Mouse (Mus musculus): ENCODE measurements around the gene Nagpa. TPM values are rescaled to one million over a fixed set of nuclear protein-coding genes. Genes with fewer than 3 reads are reported as not detected.

The Nagpa gene
- polyA plus RNA-seq, 1 experiment from 2014 or later, result 16.2 TPM

GRCm38 (mm10) chr16:5184956-5185355 is 18.9 kb downstream of the Nagpa start:
- DNase-seq (ENCODE audit: low spot score), result no peak
- Histone ChIP-seq H3K27ac (replicated peaks) (no peak overlapping the region), H3K36me3 (replicated peaks) (no peaks in the 10 kb centered on the region), H3K4me1 (no peaks in the 10 kb centered on the region; the same call in 1 of the 2 replicates), H3K4me3 (no peak overlapping the region), H3K27me3 (replicated peaks; ENCODE audit: low read depth, poor library complexity, severe bottlenecking) (no peaks in the 10 kb centered on the region), H3K9me3 (no peaks in the 10 kb centered on the region)
- WGBS, result 82% methylated on average over 5 of the region's 5 CpGs

- DNase-seq (ENCODE audit: low spot score), result no peak
These were observed 19.7 kb downstream of the Nagpa start for GRCm38 (mm10) chr16:5184101-5184500.

GRCm38 (mm10) chr16:5183310-5183975 is 20.4 kb downstream of the Nagpa start:
- 87% methylated on average over 18 of the region's 18 CpGs for WGBS
- Histone ChIP-seq H3K4me3 (no peak overlapping the region), H3K4me1 (no peaks in the 10 kb centered on the region; the same call in 1 of the 2 replicates), H3K36me3 (replicated peaks) (no peaks in the 10 kb centered on the region), H3K9me3 (no peaks in the 10 kb centered on the region), H3K27me3 (replicated peaks; ENCODE audit: low read depth, poor library complexity, severe bottlenecking) (no peaks in the 10 kb centered on the region), H3K27ac (replicated peaks) (no peak overlapping the region)
- DNase-seq (ENCODE audit: low spot score), result no peak

More at GRCm38 (mm10) chr16:5184101-5184500, 19.7 kb downstream of the Nagpa start:
- Histone ChIP-seq H3K4me3 (no peak overlapping the region), H3K27ac (replicated peaks) (no peak overlapping the region), H3K4me1 (no peaks in the 10 kb centered on the region; the same call in 1 of the 2 replicates), H3K27me3 (replicated peaks; ENCODE audit: low read depth, poor library complexity, severe bottlenecking) (no peaks in the 10 kb centered on the region), H3K36me3 (replicated peaks) (no peaks in the 10 kb centered on the region), H3K9me3 (no peaks in the 10 kb centered on the region)
- WGBS, result 63% methylated on average over 8 of the region's 8 CpGs

GRCm38 (mm10) chr16:5172636-5173035 is 31.2 kb downstream of the Nagpa start:
- Histone ChIP-seq H3K4me3 (no peak overlapping the region), H3K36me3 (replicated peaks) (no peaks in the 10 kb centered on the region), H3K27me3 (replicated peaks; ENCODE audit: low read depth, poor library complexity, severe bottlenecking) (no peaks in the 10 kb centered on the region), H3K27ac (replicated peaks) (no peak overlapping the region), H3K4me1 (no peaks in the 10 kb centered on the region), H3K9me3 (no peaks in the 10 kb centered on the region)
- DNase-seq (ENCODE audit: low spot score), result no peak
- 95% methylated on average over 6 of the region's 6 CpGs for WGBS

GRCm38 (mm10) chr16:5168829-5169228 is 35.0 kb downstream of the Nagpa start:
- no peaks in the 10 kb centered on the region for H3K27me3 ChIP-seq (replicated peaks; ENCODE audit: low read depth, poor library complexity, severe bottlenecking)
- 74% methylated on average over 5 of the region's 5 CpGs for WGBS
- no peak overlapping the region for H3K27ac ChIP-seq (replicated peaks)
- no peaks in the 10 kb centered on the region for H3K4me1 ChIP-seq
- H3K36me3 ChIP-seq (replicated peaks), result no peaks in the 10 kb centered on the region
- H3K9me3 ChIP-seq, result no peaks in the 10 kb centered on the region
- H3K4me3 ChIP-seq, result no peak overlapping the region
- no peak for DNase-seq (ENCODE audit: low spot score)

GRCm38 (mm10) chr16:5168038-5168437 is 35.8 kb downstream of the Nagpa start:
- H3K36me3 ChIP-seq (replicated peaks), result no peaks in the 10 kb centered on the region
- no peak overlapping the region for H3K4me3 ChIP-seq
- no peaks in the 10 kb centered on the region for H3K9me3 ChIP-seq
- no peak overlapping the region for H3K27ac ChIP-seq (replicated peaks)
- no peaks in the 10 kb centered on the region for H3K27me3 ChIP-seq (replicated peaks; ENCODE audit: low read depth, poor library complexity, severe bottlenecking)
- 92% methylated on average over 2 of the region's 2 CpGs for WGBS
- no peaks in the 10 kb centered on the region for H3K4me1 ChIP-seq
- DNase-seq (ENCODE audit: low spot score), result no peak

- H3K9me3 ChIP-seq, result no peaks in the 10 kb centered on the region
- WGBS, result 87% methylated on average over 6 of the region's 6 CpGs
These were observed 39.5 kb downstream of the Nagpa start for GRCm38 (mm10) chr16:5164327-5164726.

GRCm38 (mm10) chr16:5159248-5159647 is 44.6 kb downstream of the Nagpa start:
- H3K36me3 ChIP-seq (replicated peaks), result no peaks in the 10 kb centered on the region
- no peaks in the 10 kb centered on the region for H3K27me3 ChIP-seq (replicated peaks; ENCODE audit: low read depth, poor library complexity, severe bottlenecking)
- H3K9me3 ChIP-seq, result no peaks in the 10 kb centered on the region
- WGBS, result 86% methylated on average over 8 of the region's 8 CpGs
- peaks cover 6% of the 10 kb centered on the region; the same call in 1 of the 2 replicates for H3K4me1 ChIP-seq
- H3K4me3 ChIP-seq, result no peak overlapping the region
- no peak for DNase-seq (ENCODE audit: low spot score)
- H3K27ac ChIP-seq (replicated peaks), result no peak overlapping the region

More at GRCm38 (mm10) chr16:5164327-5164726, 39.5 kb downstream of the Nagpa start:
- H3K27ac ChIP-seq (replicated peaks), result no peak overlapping the region
- no peaks in the 10 kb centered on the region for H3K4me1 ChIP-seq
- no peaks in the 10 kb centered on the region for H3K27me3 ChIP-seq (replicated peaks; ENCODE audit: low read depth, poor library complexity, severe bottlenecking)
- no peak overlapping the region for H3K4me3 ChIP-seq
- no peak for DNase-seq (ENCODE audit: low spot score)
- no peaks in the 10 kb centered on the region for H3K36me3 ChIP-seq (replicated peaks)

GRCm38 (mm10) chr16:5157113-5157512 is 46.7 kb downstream of the Nagpa start:
- 84% methylated on average over 3 of the region's 3 CpGs for WGBS
- H3K4me1 ChIP-seq, result peaks cover 12% of the 10 kb centered on the region; the same call in 1 of the 2 replicates
- no peak for DNase-seq (ENCODE audit: low spot score)
- no peaks in the 10 kb centered on the region for H3K27me3 ChIP-seq (replicated peaks; ENCODE audit: low read depth, poor library complexity, severe bottlenecking)
- no peak overlapping the region for H3K4me3 ChIP-seq
- H3K27ac ChIP-seq (replicated peaks), result no peak overlapping the region
- H3K36me3 ChIP-seq (replicated peaks), result no peaks in the 10 kb centered on the region
- no peaks in the 10 kb centered on the region for H3K9me3 ChIP-seq

GRCm38 (mm10) chr16:5156495-5156894 is 47.3 kb downstream of the Nagpa start:
- no peak overlapping the region for H3K4me3 ChIP-seq
- no peaks in the 10 kb centered on the region for H3K27me3 ChIP-seq (replicated peaks; ENCODE audit: low read depth, poor library complexity, severe bottlenecking)
- no peaks in the 10 kb centered on the region for H3K36me3 ChIP-seq (replicated peaks)
- no peak for DNase-seq (ENCODE audit: low spot score)
- no peaks in the 10 kb centered on the region for H3K9me3 ChIP-seq
- H3K27ac ChIP-seq (replicated peaks), result no peak overlapping the region
- WGBS, result 60% methylated on average over 2 of the region's 2 CpGs
- H3K4me1 ChIP-seq, result peaks cover 12% of the 10 kb centered on the region; the same call in 1 of the 2 replicates

GRCm38 (mm10) chr16:5155014-5155413 is 48.8 kb downstream of the Nagpa start:
- Histone ChIP-seq H3K27ac (replicated peaks) (no peak overlapping the region), H3K36me3 (replicated peaks) (no peaks in the 10 kb centered on the region)

GRCm38 (mm10) chr16:5153299-5154026 is 50.3 kb downstream of the Nagpa start:
- no peak for DNase-seq (ENCODE audit: low spot score)
- no peaks in the 10 kb centered on the region for H3K36me3 ChIP-seq (replicated peaks)
- no peaks in the 10 kb centered on the region for H3K9me3 ChIP-seq
- 42% methylated on average over 6 of the region's 6 CpGs for WGBS
- peaks cover 8% of the 10 kb centered on the region for H3K27me3 ChIP-seq (replicated peaks; ENCODE audit: low read depth, poor library complexity, severe bottlenecking)
- peaks cover 12% of the 10 kb centered on the region; the same call in 1 of the 2 replicates for H3K4me1 ChIP-seq
- no peak overlapping the region for H3K27ac ChIP-seq (replicated peaks)
- H3K4me3 ChIP-seq, result no peak overlapping the region

More at GRCm38 (mm10) chr16:5155014-5155413, 48.8 kb downstream of the Nagpa start:
- 67% methylated on average over 3 of the region's 3 CpGs for WGBS
- Histone ChIP-seq H3K9me3 (no peaks in the 10 kb centered on the region), H3K27me3 (replicated peaks; ENCODE audit: low read depth, poor library complexity, severe bottlenecking) (no peaks in the 10 kb centered on the region), H3K4me3 (no peak overlapping the region), H3K4me1 (peaks cover 12% of the 10 kb centered on the region; the same call in 1 of the 2 replicates)
- DNase-seq (ENCODE audit: low spot score), result no peak

GRCm38 (mm10) chr16:5150544-5150943 is 53.3 kb downstream of the Nagpa start:
- H3K27me3 ChIP-seq (replicated peaks; ENCODE audit: low read depth, poor library complexity, severe bottlenecking), result peaks cover 33% of the 10 kb centered on the region
- no peak overlapping the region for H3K4me3 ChIP-seq
- no peak overlapping the region for H3K27ac ChIP-seq (replicated peaks)
- no peak for DNase-seq (ENCODE audit: low spot score)
- peaks cover 25% of the 10 kb centered on the region for H3K4me1 ChIP-seq
- WGBS, result 50% methylated on average over 10 of the region's 10 CpGs
- no peaks in the 10 kb centered on the region for H3K9me3 ChIP-seq
- no peaks in the 10 kb centered on the region for H3K36me3 ChIP-seq (replicated peaks)
